Mouse (Mus musculus) hindbrain, postnatal 0 days (tissue): ENCODE data around the gene Hlf. TPM values are rescaled to one million over a fixed set of nuclear protein-coding genes. Genes with fewer than 3 reads are reported as not detected.

Experiments
- ATAC-seq: fragments of 200-750 bp; cut with Nextera tagmentation; 2 replicates; pipeline ENCODE4 v1.8.0; 2017; ENCODE audit warnings: mild to moderate bottlenecking, moderate TSS enrichment, moderate library complexity
- DNase-seq: peaks from one replicate; pipeline ENCODE4 v3.0.0-alpha.2; 2015; ENCODE audit warnings: low spot score
- H3K27ac ChIP-seq: fragments of 300-500 bp; sonication (generic); 2 replicates; pipeline ENCODE4 v1.5.1; 2014; ENCODE audit warnings: mild to moderate bottlenecking
- H3K27me3 ChIP-seq: fragments of 300-500 bp; sonication (generic); 2 replicates; pipeline ENCODE4 v1.6.1; 2014; ENCODE audit warnings: low read length, mixed read lengths; ENCODE audit not compliant: insufficient read depth
- H3K36me3 ChIP-seq: fragments of 300-500 bp; sonication (generic); 2 replicates; pipeline ENCODE4 v1.6.1; 2014; ENCODE audit warnings: low read length, mixed read lengths; ENCODE audit not compliant: insufficient read depth
- H3K4me1 ChIP-seq: fragments of 300-500 bp; sonication (generic); 2 replicates; pipeline ENCODE4 v1.6.1; 2014; ENCODE audit warnings: antibody characterized with exemption, low read length, mixed read lengths; ENCODE audit not compliant: insufficient read depth
- H3K4me2 ChIP-seq: fragments of 300-500 bp; sonication (generic); 2 replicates; pipeline ENCODE4 v1.6.1; 2014; ENCODE audit warnings: low read depth, mild to moderate bottlenecking, low read length, moderate library complexity, mixed read lengths
- H3K4me3 ChIP-seq: fragments of 300-500 bp; sonication (generic); 2 replicates; pipeline ENCODE4 v1.5.1; 2014; ENCODE audit warnings: low read length
- H3K9ac ChIP-seq: fragments of 300-500 bp; sonication (generic); replicated peaks from 2 replicates; pipeline ENCODE4 v1.6.1; 2014; ENCODE audit warnings: mild to moderate bottlenecking, low read length, moderate library complexity, mixed read lengths
- H3K9me3 ChIP-seq: fragments of 300-500 bp; sonication (generic); 2 replicates; pipeline ENCODE4 v1.6.1; 2016; ENCODE audit warnings: low read length, mixed read lengths
- CTCF ChIP-seq: IDR thresholded peaks from 2 replicates; pipeline ENCODE4 v1.5.1; 2016; ENCODE audit warnings: antibody characterized with exemption, control low read depth, low read depth
- WGBS: fragments of 180-500 bp; shearing (Covaris S2); extraction: QIAGEN DNeasy Blood & Tissue Kit; methylation state at CpG from one replicate; pipeline ENCODE4 v1.1.7; 2014; 5-methylcytosine and 5-hydroxymethylcytosine counted together
- polyA plus RNA-seq: library from polyadenylated mRNA; unstranded; fragments of >200 nt; fragmentation: Nextera tagmentation; extraction: Ambion mirVana; gene quantifications from 2 replicates; pipeline ENCODE4 v1.2.1, GENCODE M21; 2015
- total RNA-seq: library from RNA; depleted of rRNA; stranded (reverse); fragments of >200 nt; gene quantifications from 2 replicates; pipeline ENCODE4 v1.2.3, GENCODE M21; 2014; rRNA removed

Gene Hlf
- total RNA-seq (4.6 and 10.4 TPM in 2 replicates), polyA plus RNA-seq (9.6 and 10.2 TPM in 2 replicates)

GRCm38 (mm10) chr11:90390817-90391173, at the start of gene Hlf:
Gene Hlf, minus strand, starts transcription at chr11:90390895.
- H3K27me3 ChIP-seq = no peaks in the 10 kb centered on the region
- H3K4me1 ChIP-seq = peaks cover 8% of the 10 kb centered on the region; the same call in 1 of the 2 replicates
- TF ChIP-seq CTCF = 0 out of 2 replicates have a peak, but pooled peaks have one; percentile 14

GRCm38 (mm10) chr11:90438768-90439167, 48.1 kb upstream of the Hlf start:
- WGBS = 63% methylated on average over 5 of the region's 5 CpGs
- H3K4me3 ChIP-seq = no peak overlapping the region
- no peaks in the 10 kb centered on the region for H3K4me1 ChIP-seq

More at GRCm38 (mm10) chr11:90390817-90391173, at the start of gene Hlf:
- under 1% methylated on average over 38 of the region's 40 CpGs for WGBS
- peak within 1 kb of the TSS; percentile 49 for H3K4me3 ChIP-seq
- H3K9me3 ChIP-seq = no peaks in the 10 kb centered on the region
- 0 out of 2 replicates have a peak within 1 kb of the TSS, but pooled peaks have one; percentile 3 for H3K27ac ChIP-seq
- ATAC-seq (peak; percentile 98), DNase-seq (peak; percentile 98)
- H3K36me3 ChIP-seq = no peaks in the 10 kb centered on the region
- peak within 1 kb of the TSS; percentile 81 for H3K4me2 ChIP-seq
- peak within 1 kb of the TSS; percentile 49 for H3K9ac ChIP-seq

GRCm38 (mm10) chr11:90425207-90425525, 34.5 kb upstream of the Hlf start:
- H3K9ac ChIP-seq = no peak overlapping the region
- no peak for TF ChIP-seq CTCF
- H3K4me1 ChIP-seq = peaks cover 6% of the 10 kb centered on the region
- H3K4me3 ChIP-seq = no peak overlapping the region
- no peak overlapping the region for H3K27ac ChIP-seq
- no peak overlapping the region for H3K4me2 ChIP-seq
- WGBS = 58% methylated on average over 4 of the region's 4 CpGs
- no peaks in the 10 kb centered on the region for H3K9me3 ChIP-seq
- H3K27me3 ChIP-seq = no peaks in the 10 kb centered on the region
- H3K36me3 ChIP-seq = no peaks in the 10 kb centered on the region
- ATAC-seq (peak; percentile 35; the same call in 1 of the 2 replicates), DNase-seq (peak; percentile 38)

More at GRCm38 (mm10) chr11:90438768-90439167, 48.1 kb upstream of the Hlf start:
- Histone ChIP-seq H3K36me3 (no peaks in the 10 kb centered on the region), H3K4me2 (no peak overlapping the region), H3K9ac (no peak overlapping the region), H3K27ac (no peak overlapping the region), H3K27me3 (no peaks in the 10 kb centered on the region), H3K9me3 (no peaks in the 10 kb centered on the region)
- DNase-seq (no peak), ATAC-seq (no peak)
- no peak for TF ChIP-seq CTCF

- TF ChIP-seq CTCF = no peak
- 0 out of 2 replicates have a peak, but pooled peaks cover 3% of the 10 kb centered on the region for H3K27me3 ChIP-seq
- DNase-seq = peak; percentile 54
- no peaks in the 10 kb centered on the region for H3K36me3 ChIP-seq
- H3K4me3 ChIP-seq = no peak overlapping the region
- H3K9me3 ChIP-seq = no peaks in the 10 kb centered on the region
- 54% methylated on average over 11 of the region's 11 CpGs for WGBS
- no peak overlapping the region for H3K4me2 ChIP-seq
- peaks cover 6% of the 10 kb centered on the region for H3K4me1 ChIP-seq
- no peak overlapping the region for H3K9ac ChIP-seq
- peak; percentile 72; the same call in 1 of the 2 replicates for ATAC-seq
- no peak overlapping the region for H3K27ac ChIP-seq
These were observed 33.9 kb upstream of the Hlf start for GRCm38 (mm10) chr11:90424334-90425206.

GRCm38 (mm10) chr11:90423896-90424295, 33.2 kb upstream of the Hlf start:
- WGBS = 62% methylated on average over 3 of the region's 3 CpGs
- ATAC-seq = 0 out of 2 replicates have a peak, but pooled peaks have one; percentile 7
- Histone ChIP-seq H3K36me3 (no peaks in the 10 kb centered on the region), H3K4me2 (no peak overlapping the region), H3K4me1 (peaks cover 6% of the 10 kb centered on the region), H3K9ac (no peak overlapping the region), H3K27me3 (0 out of 2 replicates have a peak, but pooled peaks cover 6% of the 10 kb centered on the region), H3K4me3 (no peak overlapping the region), H3K9me3 (no peaks in the 10 kb centered on the region), H3K27ac (no peak overlapping the region)
- DNase-seq = no peak
- no peak for TF ChIP-seq CTCF

GRCm38 (mm10) chr11:90419706-90420105, 29.0 kb upstream of the Hlf start:
- ATAC-seq (no peak), DNase-seq (no peak)
- no peak for TF ChIP-seq CTCF
- peaks cover 7% of the 10 kb centered on the region for H3K4me1 ChIP-seq
- H3K27ac ChIP-seq = no peak overlapping the region
- H3K9ac ChIP-seq = no peak overlapping the region
- no peaks in the 10 kb centered on the region for H3K36me3 ChIP-seq
- 93% methylated on average over 11 of the region's 11 CpGs for WGBS
- 0 out of 2 replicates have a peak, but pooled peaks cover 6% of the 10 kb centered on the region for H3K27me3 ChIP-seq
- no peaks in the 10 kb centered on the region for H3K9me3 ChIP-seq
- no peak overlapping the region for H3K4me3 ChIP-seq
- no peak overlapping the region for H3K4me2 ChIP-seq

GRCm38 (mm10) chr11:90417921-90418320, 27.2 kb upstream of the Hlf start:
- under 1% methylated on average over 40 of the region's 42 CpGs for WGBS
- Histone ChIP-seq H3K9me3 (no peaks in the 10 kb centered on the region), H3K4me2 (peak overlapping the region; percentile 63), H3K27me3 (0 out of 2 replicates have a peak, but pooled peaks cover 6% of the 10 kb centered on the region), H3K4me3 (peak overlapping the region; percentile 34), H3K4me1 (0 out of 2 replicates have a peak, but pooled peaks cover 2% of the 10 kb centered on the region), H3K36me3 (no peaks in the 10 kb centered on the region), H3K27ac (0 out of 2 replicates have a peak overlapping the region, but pooled peaks have one; percentile 8), H3K9ac (0 out of 2 replicates have a peak overlapping the region, but pooled peaks have one; percentile 19)
- no peak for TF ChIP-seq CTCF
- DNase-seq (peak; percentile 98), ATAC-seq (peak; percentile 100)
